Mouse (Mus musculus) kidney, adult 2 months (tissue): ENCODE results near the gene Tmem170b.

ENCODE experiments used
- CTCF ChIP-seq: fragments of 200-500 bp; conservative IDR thresholded peaks from 2 replicates; pipeline ENCODE4 v1.5.1; 2011; ENCODE audit warnings: low read depth, mild to moderate bottlenecking, control low read depth, low read length, moderate library complexity, mixed read lengths; ENCODE audit not compliant: insufficient read depth, insufficient read length
- POLR2A ChIP-seq: fragments of 200-500 bp; IDR thresholded peaks from one replicate; pipeline ENCODE4 v1.6.1; 2011; ENCODE audit warnings: low read depth, low read length, control low read depth

DNA sequence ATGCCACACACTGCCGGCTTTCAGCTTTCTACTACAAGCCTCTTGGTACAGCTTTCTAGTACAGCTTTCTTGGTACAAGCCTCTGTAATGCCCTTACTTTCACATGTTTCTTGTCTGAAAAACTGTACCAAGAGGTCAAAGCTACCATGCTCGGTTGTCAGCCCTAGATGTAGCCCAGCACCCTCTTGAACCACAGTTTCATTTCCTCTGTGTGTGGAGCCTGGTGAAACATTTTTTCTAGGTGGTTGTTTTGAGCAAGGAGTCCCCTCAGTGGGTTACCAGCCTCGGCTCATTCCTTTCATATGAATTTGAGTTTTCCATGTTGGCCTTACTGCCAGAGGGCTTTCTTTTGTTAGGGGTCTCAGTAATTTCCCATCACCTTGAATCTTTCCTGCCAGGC, 4.7 kb upstream of the Tmem170b start:
- TF ChIP-seq POLR2A (no peak), CTCF (no peak)
